ENCODE assay signal across 8 mouse cellular contexts in genomic region chr11:121014896-121015300, GRCm38 (mm10). TPM values are rescaled to one million over a fixed set of nuclear protein-coding genes. Genes with fewer than 3 reads are reported as not detected.
DNase-seq lines count a peak whose midpoint lies in the region; ATAC-seq lines count a peak whose summit lies in the region.

No protein-coding gene starts in this region.

- H3K4me3 ChIP-seq in heart, embryonic 14.5 days (ENCODE audit: control insufficient read depth in 1 of 2, insufficient read depth in 1 of 2, low read depth in 1 of 2, low read length in 2 of 2): peak overlapping the region; percentile 27 to 34; a peak in 3 of 4 replicates
- no peak overlapping the region for H3K4me3 ChIP-seq in stomach, embryonic 14.5 days (ENCODE audit: low read depth, low read length)

- H3K4me1 ChIP-seq in heart, embryonic 14.5 days (ENCODE audit: control insufficient read depth in 2 of 2, insufficient read depth in 2 of 2, low read length in 2 of 2): peaks cover 9 to 10% of the 10 kb centered on the region in 2 experiments; a peak in 3 of 4 replicates
- no peaks in the 10 kb centered on the region for H3K4me1 ChIP-seq in stomach, embryonic 14.5 days (ENCODE audit: control insufficient read depth, insufficient read depth, low read length)

- H3K27ac ChIP-seq in heart, embryonic 14.5 days (replicated peaks in 1 of 2; ENCODE audit: control insufficient read depth in 1 of 2, insufficient read depth in 1 of 2, low read depth in 2 of 2, low read length in 2 of 2): peak overlapping the region; percentile 34; a peak in 2 of 4 replicates
- H3K27ac ChIP-seq in stomach, embryonic 14.5 days (ENCODE audit: low read length): no peak overlapping the region

- peak overlapping the region; percentile 66 for H3K4me2 ChIP-seq in heart, embryonic 14.5 days (ENCODE audit: low read length)
- H3K4me2 ChIP-seq in stomach, embryonic 14.5 days (replicated peaks; ENCODE audit: low read depth, low read length): peak overlapping the region; percentile 36

- peak overlapping the region; percentile 43; the same call in 1 of the 2 replicates for H3K9ac ChIP-seq in heart, embryonic 14.5 days (ENCODE audit: low read length)
- no peak overlapping the region for H3K9ac ChIP-seq in stomach, embryonic 14.5 days (replicated peaks; ENCODE audit: low read depth, low read length)

- H3K27me3 ChIP-seq in heart, embryonic 14.5 days (ENCODE audit: control insufficient read depth, insufficient read depth, low read length): no peaks in the 10 kb centered on the region
- no peaks in the 10 kb centered on the region for H3K27me3 ChIP-seq in stomach, embryonic 14.5 days (ENCODE audit: control insufficient read depth, insufficient read depth, low read length)

- no peaks in the 10 kb centered on the region for H3K9me3 ChIP-seq in heart, embryonic 14.5 days (ENCODE audit: control insufficient read depth, low read length)
- H3K9me3 ChIP-seq in stomach, embryonic 14.5 days (ENCODE audit: control insufficient read depth, low read depth, low read length): no peaks in the 10 kb centered on the region

- 39% methylated on average over 19 of the region's 19 CpGs for WGBS in heart, embryonic 14.5 days
- 41% methylated on average over 19 of the region's 19 CpGs for WGBS in stomach, embryonic 14.5 days

- H3K36me3 ChIP-seq in heart, embryonic 14.5 days (ENCODE audit: control insufficient read depth, insufficient read depth, low read length): no peaks in the 10 kb centered on the region
- H3K36me3 ChIP-seq in stomach, embryonic 14.5 days (ENCODE audit: control insufficient read depth, insufficient read depth, low read length): no peaks in the 10 kb centered on the region

- ATAC-seq in heart, embryonic 14.5 days (ENCODE audit: insufficient number of reproducible peaks, insufficient read depth, low FRiP score, low read depth): no peak
- 0 out of 2 replicates have a peak, but pooled peaks have one; percentile 33 for ATAC-seq in stomach, embryonic 14.5 days (ENCODE audit: insufficient number of reproducible peaks, insufficient read depth, low FRiP score, low read depth)

- DNase-seq in layer of hippocampus, adult 11-12 months (ENCODE audit: low spot score): peak; percentile 29
- no peak for DNase-seq in layer of hippocampus, adult 8-10 months (ENCODE audit: low spot score in 2 of 2)
- DNase-seq in embryo, embryonic 10.5 days (ENCODE audit: low spot score): peak; percentile 37
- peak; percentile 6 to 38 for DNase-seq in kidney, postnatal 25 days
- DNase-seq in lung, postnatal 4 days: peak; percentile 78 to 82
- no peak for DNase-seq in adrenal gland, adult 2 months

RNA-seq across cellular contexts. Expression of gene Csnk1d, which starts 23.8 kb away (rescaled TPM):
- 100 to 1,000 TPM; 120 to 153 (median 134) TPM for total RNA-seq in layer of hippocampus, adult 8-10 months (2022)
- polyA plus RNA-seq in heart, embryonic 14.5 days (2014; fragmentation: Nextera tagmentation; extraction: Ambion mirVana): 45.1 and 45.6 TPM in 2 replicates
- polyA plus RNA-seq in stomach, embryonic 14.5 days (2014; fragmentation: Nextera tagmentation; extraction: Ambion mirVana): 70.4 and 70.6 TPM in 2 replicates
- total RNA-seq in adrenal gland, adult 2 months (2021): 100 to 1,000 TPM; 114 to 126 TPM
- 39.8 and 48.7 TPM in 2 replicates for polyA plus RNA-seq in adrenal gland, adult 2 months (2012; rRNA removed)

RNA-seq across cellular contexts. Expression of gene Cd7, which starts 24.3 kb away (rescaled TPM):
- total RNA-seq in layer of hippocampus, adult 8-10 months (2022): not detected
- not detected in 2 replicates for polyA plus RNA-seq in heart, embryonic 14.5 days (2014; fragmentation: Nextera tagmentation; extraction: Ambion mirVana)
- 1.5 and 2.1 TPM in 2 replicates for polyA plus RNA-seq in stomach, embryonic 14.5 days (2014; fragmentation: Nextera tagmentation; extraction: Ambion mirVana)
- under 1 TPM; 0.69 TPM for total RNA-seq in adrenal gland, adult 2 months (2021)
- 1.8 and 3.3 TPM in 2 replicates for polyA plus RNA-seq in adrenal gland, adult 2 months (2012; rRNA removed)

RNA-seq across cellular contexts. Expression of gene Sectm1b, which starts 48.5 kb away (rescaled TPM):
- total RNA-seq in layer of hippocampus, adult 8-10 months (2022): not detected
- polyA plus RNA-seq in heart, embryonic 14.5 days (2014; fragmentation: Nextera tagmentation; extraction: Ambion mirVana): not detected in 2 replicates
- 0.32 and 1.1 TPM in 2 replicates for polyA plus RNA-seq in stomach, embryonic 14.5 days (2014; fragmentation: Nextera tagmentation; extraction: Ambion mirVana)
- not detected for total RNA-seq in adrenal gland, adult 2 months (2021)
- not detected in 2 replicates for polyA plus RNA-seq in adrenal gland, adult 2 months (2012; rRNA removed)

Comparison
In these comparisons a context has a peak if more than half of its experiments do, and no peak if none do; other contexts are left out.
1. DNase-seq: peak in layer of hippocampus, adult 11-12 months (single experiment), embryo, embryonic 10.5 days (single experiment), kidney, postnatal 25 days (2 of 2) and lung, postnatal 4 days (2 of 2); none in layer of hippocampus, adult 8-10 months (0 of 2) and adrenal gland, adult 2 months (single experiment).